Mouse (Mus musculus): ENCODE results near the gene Slc46a1. TPM values are rescaled to one million over a fixed set of nuclear protein-coding genes. Genes with fewer than 3 reads are reported as not detected.

Slc46a1 gene
- polyA plus RNA-seq, 1 experiment from 2014 or later: 12.0 TPM

GRCm38 (mm10) chr11:78505430-78505829 is 39.9 kb downstream of the Slc46a1 start:
- ATAC-seq (ENCODE audit: insufficient read depth, low FRiP score): no peak
- no peaks in the 10 kb centered on the region for H3K4me1 ChIP-seq (ENCODE audit: control insufficient read depth, insufficient read depth, low read length)
- H3K4me3 ChIP-seq (replicated peaks; ENCODE audit: low read length): no peak overlapping the region
- no peak overlapping the region for H3K4me2 ChIP-seq (ENCODE audit: low read depth, low read length)
- no peak overlapping the region for H3K9ac ChIP-seq (ENCODE audit: low read length)
- no peaks in the 10 kb centered on the region for H3K36me3 ChIP-seq (ENCODE audit: control insufficient read depth, insufficient read depth, low read length)
- no peaks in the 10 kb centered on the region; the same call in 1 of the 2 replicates for H3K27me3 ChIP-seq (ENCODE audit: control insufficient read depth, insufficient read depth, low read length)
- no peak overlapping the region for H3K27ac ChIP-seq (ENCODE audit: low read length)
- H3K9me3 ChIP-seq (replicated peaks; ENCODE audit: control insufficient read depth, low read length): no peaks in the 10 kb centered on the region
- WGBS: 81% methylated on average over 3 of the region's 3 CpGs

GRCm38 (mm10) chr11:78509148-78509547 is 43.7 kb downstream of the Slc46a1 start:
- H3K36me3 ChIP-seq (ENCODE audit: control insufficient read depth, insufficient read depth, low read length): no peaks in the 10 kb centered on the region
- 82% methylated on average over 5 of the region's 5 CpGs for WGBS
- no peak for ATAC-seq (ENCODE audit: insufficient read depth, low FRiP score)

GRCm38 (mm10) chr11:78512025-78512957 is 46.8 kb downstream of the Slc46a1 start, which contains the start of the genes Tmem199 and Poldip2:
Gene Tmem199 (minus strand): TSS chr11:78512172.
Gene Poldip2 (plus strand): TSS chr11:78512193.
- Histone ChIP-seq H3K27me3 (ENCODE audit: control insufficient read depth, insufficient read depth, low read length) (no peaks in the 10 kb centered on the region), H3K36me3 (ENCODE audit: control insufficient read depth, insufficient read depth, low read length) (peaks cover 19% of the 10 kb centered on the region), H3K4me1 (ENCODE audit: control insufficient read depth, insufficient read depth, low read length) (peaks cover 13% of the 10 kb centered on the region), H3K9me3 (replicated peaks; ENCODE audit: control insufficient read depth, low read length) (no peaks in the 10 kb centered on the region), H3K9ac (ENCODE audit: low read length) (peak within 1 kb of the TSS; percentile 98), H3K4me3 (replicated peaks; ENCODE audit: low read length) (peak within 1 kb of the TSS; percentile 93), H3K4me2 (ENCODE audit: low read depth, low read length) (peak within 1 kb of the TSS; percentile 93), H3K27ac (ENCODE audit: low read length) (peak within 1 kb of the TSS; percentile 75)
- ATAC-seq (ENCODE audit: insufficient read depth, low FRiP score): peak; percentile 99
- under 1% methylated on average over 67 of the region's 67 CpGs for WGBS

More at GRCm38 (mm10) chr11:78509148-78509547, 43.7 kb downstream of the Slc46a1 start:
- Histone ChIP-seq H3K4me1 (ENCODE audit: control insufficient read depth, insufficient read depth, low read length) (peaks cover 13% of the 10 kb centered on the region), H3K9me3 (replicated peaks; ENCODE audit: control insufficient read depth, low read length) (no peaks in the 10 kb centered on the region), H3K27ac (ENCODE audit: low read length) (no peak overlapping the region), H3K9ac (ENCODE audit: low read length) (no peak overlapping the region), H3K27me3 (ENCODE audit: control insufficient read depth, insufficient read depth, low read length) (no peaks in the 10 kb centered on the region), H3K4me2 (ENCODE audit: low read depth, low read length) (no peak overlapping the region), H3K4me3 (replicated peaks; ENCODE audit: low read length) (no peak overlapping the region)

GRCm38 (mm10) chr11:78513106-78513790 is 47.8 kb downstream of the Slc46a1 start:
- Histone ChIP-seq H3K27ac (ENCODE audit: low read length) (no peak overlapping the region), H3K27me3 (ENCODE audit: control insufficient read depth, insufficient read depth, low read length) (no peaks in the 10 kb centered on the region), H3K9me3 (replicated peaks; ENCODE audit: control insufficient read depth, low read length) (no peaks in the 10 kb centered on the region), H3K4me2 (ENCODE audit: low read depth, low read length) (peak overlapping the region; percentile 93), H3K4me3 (replicated peaks; ENCODE audit: low read length) (peak overlapping the region; percentile 93), H3K36me3 (ENCODE audit: control insufficient read depth, insufficient read depth, low read length) (peaks cover 19% of the 10 kb centered on the region), H3K4me1 (ENCODE audit: control insufficient read depth, insufficient read depth, low read length) (peaks cover 13% of the 10 kb centered on the region), H3K9ac (ENCODE audit: low read length) (peak overlapping the region; percentile 98; the same call in 1 of the 2 replicates)
- ATAC-seq (ENCODE audit: insufficient read depth, low FRiP score): no peak
- 70% methylated on average over 3 of the region's 3 CpGs for WGBS

- Histone ChIP-seq H3K4me1 (ENCODE audit: control insufficient read depth, insufficient read depth, low read length) (peaks cover 13% of the 10 kb centered on the region), H3K27ac (ENCODE audit: low read length) (no peak overlapping the region), H3K9me3 (replicated peaks; ENCODE audit: control insufficient read depth, low read length) (no peaks in the 10 kb centered on the region), H3K9ac (ENCODE audit: low read length) (no peak overlapping the region), H3K4me3 (replicated peaks; ENCODE audit: low read length) (no peak overlapping the region), H3K27me3 (ENCODE audit: control insufficient read depth, insufficient read depth, low read length) (no peaks in the 10 kb centered on the region), H3K36me3 (ENCODE audit: control insufficient read depth, insufficient read depth, low read length) (peaks cover 28% of the 10 kb centered on the region), H3K4me2 (ENCODE audit: low read depth, low read length) (no peak overlapping the region)
- WGBS: 57% methylated on average over 2 of the region's 2 CpGs
- ATAC-seq (ENCODE audit: insufficient read depth, low FRiP score): no peak
These were observed 50.2 kb downstream of the Slc46a1 start for GRCm38 (mm10) chr11:78515549-78516325.

GRCm38 (mm10) chr11:78518931-78519330 is 53.4 kb downstream of the Slc46a1 start:
- Histone ChIP-seq H3K27me3 (ENCODE audit: control insufficient read depth, insufficient read depth, low read length) (no peaks in the 10 kb centered on the region), H3K36me3 (ENCODE audit: control insufficient read depth, insufficient read depth, low read length) (peaks cover 44% of the 10 kb centered on the region), H3K4me3 (replicated peaks; ENCODE audit: low read length) (no peak overlapping the region), H3K9ac (ENCODE audit: low read length) (no peak overlapping the region), H3K9me3 (replicated peaks; ENCODE audit: control insufficient read depth, low read length) (no peaks in the 10 kb centered on the region), H3K4me2 (ENCODE audit: low read depth, low read length) (no peak overlapping the region), H3K4me1 (ENCODE audit: control insufficient read depth, insufficient read depth, low read length) (no peaks in the 10 kb centered on the region), H3K27ac (ENCODE audit: low read length) (no peak overlapping the region)
- no peak for ATAC-seq (ENCODE audit: insufficient read depth, low FRiP score)
- WGBS: 90% methylated on average over 10 of the region's 10 CpGs

Other genes starting within 250 kb of the Slc46a1 start
- 89.2 and 106 TPM in 2 replicates for gene Sdf2, start 220.0 kb upstream of the Slc46a1 start, polyA plus RNA-seq (2015; fragmentation: Nextera tagmentation; extraction: Ambion mirVana)
- gene Supt6, start 219.7 kb upstream of the Slc46a1 start, polyA plus RNA-seq (2015; fragmentation: Nextera tagmentation; extraction: Ambion mirVana): 29.3 and 31.7 TPM in 2 replicates
- 72.4 and 80.3 TPM in 2 replicates for gene 2610507B11Rik, start 203.9 kb upstream of the Slc46a1 start, polyA plus RNA-seq (2015; fragmentation: Nextera tagmentation; extraction: Ambion mirVana)
- gene BC030499, start 174.9 kb upstream of the Slc46a1 start, polyA plus RNA-seq (2015; fragmentation: Nextera tagmentation; extraction: Ambion mirVana): 0.17 and 0.54 TPM in 2 replicates
- gene Spag5, start 164.2 kb upstream of the Slc46a1 start, polyA plus RNA-seq (2015; fragmentation: Nextera tagmentation; extraction: Ambion mirVana): 28.9 and 30.7 TPM in 2 replicates
- 25.6 and 37.3 TPM in 2 replicates for gene Aldoc, start 142.7 kb upstream of the Slc46a1 start, polyA plus RNA-seq (2015; fragmentation: Nextera tagmentation; extraction: Ambion mirVana)
- gene Pigs, start 137.3 kb upstream of the Slc46a1 start, polyA plus RNA-seq (2015; fragmentation: Nextera tagmentation; extraction: Ambion mirVana): 67.4 and 80.9 TPM in 2 replicates
- 24.3 and 27.5 TPM in 2 replicates for gene Unc119, start 122.2 kb upstream of the Slc46a1 start, polyA plus RNA-seq (2015; fragmentation: Nextera tagmentation; extraction: Ambion mirVana)
- gene Foxn1, start 79.1 kb upstream of the Slc46a1 start, polyA plus RNA-seq (2015; fragmentation: Nextera tagmentation; extraction: Ambion mirVana): 1.6 and 2.7 TPM in 2 replicates
- gene Slc13a2, start 43.5 kb upstream of the Slc46a1 start, polyA plus RNA-seq (2015; fragmentation: Nextera tagmentation; extraction: Ambion mirVana): 0.25 and 0.56 TPM in 2 replicates
- 2.3 and 2.4 TPM in 2 replicates for gene Sarm1, start 32.1 kb downstream of the Slc46a1 start, polyA plus RNA-seq (2015; fragmentation: Nextera tagmentation; extraction: Ambion mirVana)
- gene Vtn, start 33.4 kb downstream of the Slc46a1 start, polyA plus RNA-seq (2015; fragmentation: Nextera tagmentation; extraction: Ambion mirVana): 45.6 and 54.4 TPM in 2 replicates
- 0.13 TPM in 1 of 2 replicates, not detected in the other for gene Sebox, start 37.8 kb downstream of the Slc46a1 start, polyA plus RNA-seq (2015; fragmentation: Nextera tagmentation; extraction: Ambion mirVana)
- gene Tmem199, start 46.5 kb downstream of the Slc46a1 start, polyA plus RNA-seq (2015; fragmentation: Nextera tagmentation; extraction: Ambion mirVana): 38.9 and 43.1 TPM in 2 replicates
- gene Poldip2, start 46.5 kb downstream of the Slc46a1 start, polyA plus RNA-seq (2015; fragmentation: Nextera tagmentation; extraction: Ambion mirVana): 131 and 136 TPM in 2 replicates
- 76.2 and 84.1 TPM in 2 replicates for gene Tnfaip1, start 70.6 kb downstream of the Slc46a1 start, polyA plus RNA-seq (2015; fragmentation: Nextera tagmentation; extraction: Ambion mirVana)
- gene Ift20, start 70.7 kb downstream of the Slc46a1 start, polyA plus RNA-seq (2015; fragmentation: Nextera tagmentation; extraction: Ambion mirVana): 136 and 157 TPM in 2 replicates
- 213 and 223 TPM in 2 replicates for gene Tmem97, start 85.1 kb downstream of the Slc46a1 start, polyA plus RNA-seq (2015; fragmentation: Nextera tagmentation; extraction: Ambion mirVana)
- 9.7 and 10.7 TPM in 2 replicates for gene Nlk, start 231.7 kb downstream of the Slc46a1 start, polyA plus RNA-seq (2015; fragmentation: Nextera tagmentation; extraction: Ambion mirVana)

Data from stomach, embryonic 16.5 days (tissue).